Mouse (Mus musculus) kidney, embryonic 15.5 days (tissue): ENCODE results near the gene Hoxa6. TPM values are rescaled to one million over a fixed set of nuclear protein-coding genes. Genes with fewer than 3 reads are reported as not detected.

ENCODE experiments used
- ATAC-seq: fragments of 200-750 bp; cut with Nextera tagmentation; replicated peaks from 2 replicates; pipeline ENCODE4 v1.8.0; 2017; ENCODE audit warnings: moderate TSS enrichment; ENCODE audit not compliant: low FRiP score
- H3K27ac ChIP-seq: fragments of 300-500 bp; sonication (generic); 2 replicates; pipeline ENCODE4 v1.5.1; 2015; ENCODE audit warnings: mild to moderate bottlenecking, inconsistent platforms
- H3K27me3 ChIP-seq: fragments of 300-500 bp; sonication (generic); 2 replicates; pipeline ENCODE4 v1.6.1; 2015; ENCODE audit warnings: inconsistent platforms
- H3K36me3 ChIP-seq: fragments of 300-500 bp; sonication (generic); 2 replicates; pipeline ENCODE4 v1.6.1; 2015; ENCODE audit warnings: inconsistent platforms
- H3K4me1 ChIP-seq: fragments of 300-500 bp; sonication (generic); 2 replicates; pipeline ENCODE4 v1.6.1; 2015; ENCODE audit warnings: inconsistent platforms
- H3K4me2 ChIP-seq: fragments of 300-500 bp; sonication (generic); 2 replicates; pipeline ENCODE4 v1.6.1; 2015; ENCODE audit warnings: moderate library complexity, mild to moderate bottlenecking, inconsistent platforms
- H3K4me3 ChIP-seq: fragments of 300-500 bp; sonication (generic); replicated peaks from 2 replicates; pipeline ENCODE4 v1.5.1; 2015; ENCODE audit warnings: mild to moderate bottlenecking, inconsistent platforms
- H3K9ac ChIP-seq: fragments of 300-500 bp; sonication (generic); 2 replicates; pipeline ENCODE4 v1.6.1; 2015; ENCODE audit warnings: mild to moderate bottlenecking, inconsistent platforms
- H3K9me3 ChIP-seq: fragments of 300-500 bp; sonication (generic); replicated peaks from 2 replicates; pipeline ENCODE4 v1.6.1; 2016; ENCODE audit warnings: inconsistent platforms
- WGBS: fragments of 180-500 bp; shearing (Covaris S2); methylation state at CpG from one replicate; pipeline ENCODE4 v1.1.7; 2015; ENCODE audit warnings: mixed read lengths; 5-methylcytosine and 5-hydroxymethylcytosine counted together
- polyA plus RNA-seq: library from polyadenylated mRNA; unstranded; fragments of >200 nt; fragmentation: Nextera tagmentation; extraction: Ambion mirVana; gene quantifications from 2 replicates; pipeline ENCODE4 v1.2.1, GENCODE M21; 2015

Hoxa6 gene
- polyA plus RNA-seq, 1 experiment from 2014 or later, result 4.3 TPM

- H3K4me2 ChIP-seq, result peak overlapping the region; percentile 24
- no peak overlapping the region for H3K9ac ChIP-seq
- 0 out of 2 replicates have a peak overlapping the region, but pooled peaks have one; percentile 3 for H3K4me3 ChIP-seq
- ATAC-seq, result no peak
- peaks cover 84% of the 10 kb centered on the region for H3K4me1 ChIP-seq
- H3K36me3 ChIP-seq, result peaks cover 25% of the 10 kb centered on the region
- WGBS, result 74% methylated on average over 1 of the region's 1 CpGs
- H3K27ac ChIP-seq, result peak overlapping the region; percentile 67
- H3K27me3 ChIP-seq, result 0 out of 2 replicates have a peak, but pooled peaks cover 4% of the 10 kb centered on the region
- H3K9me3 ChIP-seq, result no peaks in the 10 kb centered on the region
Measured at GRCm38 (mm10) chr6:52201269-52201668, 7.3 kb downstream of the Hoxa6 start.

- no peak for ATAC-seq
- no peak overlapping the region for H3K9ac ChIP-seq
- 31% methylated on average over 10 of the region's 10 CpGs for WGBS
Measured at GRCm38 (mm10) chr6:52200751-52201250, 7.7 kb downstream of the Hoxa6 start.

GRCm38 (mm10) chr6:52200073-52200750, 8.3 kb downstream of the Hoxa6 start:
- 17% methylated on average over 30 of the region's 30 CpGs for WGBS

More at GRCm38 (mm10) chr6:52200751-52201250, 7.7 kb downstream of the Hoxa6 start:
- H3K27ac ChIP-seq, result peak overlapping the region; percentile 67
- peaks cover 20% of the 10 kb centered on the region for H3K36me3 ChIP-seq
- 0 out of 2 replicates have a peak, but pooled peaks cover 4% of the 10 kb centered on the region for H3K27me3 ChIP-seq
- H3K4me1 ChIP-seq, result peaks cover 84% of the 10 kb centered on the region
- H3K4me3 ChIP-seq, result peak overlapping the region; percentile 3; the same call in 1 of the 2 replicates
- no peaks in the 10 kb centered on the region for H3K9me3 ChIP-seq
- H3K4me2 ChIP-seq, result peak overlapping the region; percentile 24

GRCm38 (mm10) chr6:52197271-52197670, 11.3 kb downstream of the Hoxa6 start:
- 4% methylated on average over 10 of the region's 10 CpGs for WGBS
- peak; percentile 86 for ATAC-seq
- H3K27me3 ChIP-seq, result no peaks in the 10 kb centered on the region
- H3K9me3 ChIP-seq, result no peaks in the 10 kb centered on the region
- peak overlapping the region; percentile 83 for H3K27ac ChIP-seq
- peak overlapping the region; percentile 16; the same call in 1 of the 2 replicates for H3K9ac ChIP-seq
- H3K4me2 ChIP-seq, result peak overlapping the region; percentile 38
- H3K36me3 ChIP-seq, result 0 out of 2 replicates have a peak, but pooled peaks cover 5% of the 10 kb centered on the region
- peak overlapping the region; percentile 4; the same call in 1 of the 2 replicates for H3K4me3 ChIP-seq
- peaks cover 80% of the 10 kb centered on the region for H3K4me1 ChIP-seq

More at GRCm38 (mm10) chr6:52200073-52200750, 8.3 kb downstream of the Hoxa6 start:
- no peak overlapping the region for H3K9ac ChIP-seq
- peak overlapping the region; percentile 2; the same call in 1 of the 2 replicates for H3K4me3 ChIP-seq
- peaks cover 14% of the 10 kb centered on the region; the same call in 1 of the 2 replicates for H3K36me3 ChIP-seq
- H3K4me1 ChIP-seq, result peaks cover 82% of the 10 kb centered on the region
- H3K4me2 ChIP-seq, result peak overlapping the region; percentile 23
- ATAC-seq, result no peak
- H3K27ac ChIP-seq, result peak overlapping the region; percentile 63
- H3K27me3 ChIP-seq, result no peaks in the 10 kb centered on the region
- no peaks in the 10 kb centered on the region for H3K9me3 ChIP-seq

GRCm38 (mm10) chr6:52196811-52197210, 11.7 kb downstream of the Hoxa6 start:
- Histone ChIP-seq H3K4me1 (peaks cover 80% of the 10 kb centered on the region), H3K9me3 (no peaks in the 10 kb centered on the region), H3K4me2 (peak overlapping the region; percentile 38), H3K27me3 (no peaks in the 10 kb centered on the region), H3K4me3 (no peak overlapping the region; the same call in 1 of the 2 replicates), H3K9ac (no peak overlapping the region), H3K27ac (peak overlapping the region; percentile 83; the same call in 1 of the 2 replicates), H3K36me3 (0 out of 2 replicates have a peak, but pooled peaks cover 4% of the 10 kb centered on the region)
- WGBS, result 28% methylated on average over 9 of the region's 9 CpGs
- ATAC-seq, result no peak

GRCm38 (mm10) chr6:52194690-52195089, 13.8 kb downstream of the Hoxa6 start:
- Histone ChIP-seq H3K4me3 (no peak overlapping the region), H3K27ac (peak overlapping the region; percentile 70), H3K27me3 (no peaks in the 10 kb centered on the region), H3K4me2 (peak overlapping the region; percentile 25; the same call in 1 of the 2 replicates), H3K4me1 (peaks cover 78% of the 10 kb centered on the region), H3K9me3 (no peaks in the 10 kb centered on the region), H3K36me3 (0 out of 2 replicates have a peak, but pooled peaks cover 2% of the 10 kb centered on the region), H3K9ac (no peak overlapping the region)
- ATAC-seq, result no peak
- 28% methylated on average over 10 of the region's 10 CpGs for WGBS

GRCm38 (mm10) chr6:52191860-52192550, 16.5 kb downstream of the Hoxa6 start:
- peak; percentile 59 for ATAC-seq
- Histone ChIP-seq H3K4me2 (peak overlapping the region; percentile 93), H3K9me3 (no peaks in the 10 kb centered on the region), H3K9ac (peak overlapping the region; percentile 35), H3K4me1 (peaks cover 91% of the 10 kb centered on the region), H3K27ac (peak overlapping the region; percentile 83), H3K36me3 (no peaks in the 10 kb centered on the region), H3K4me3 (peak overlapping the region; percentile 62), H3K27me3 (no peaks in the 10 kb centered on the region)
- under 1% methylated on average over 48 of the region's 55 CpGs for WGBS

GRCm38 (mm10) chr6:52190906-52191810, 17.4 kb downstream of the Hoxa6 start, which contains the start of gene Hoxa4:
Gene Hoxa4, minus strand, starts transcription at chr6:52191753.
- no peaks in the 10 kb centered on the region for H3K27me3 ChIP-seq
- WGBS, result under 1% methylated on average over 92 of the region's 102 CpGs
- H3K36me3 ChIP-seq, result 0 out of 2 replicates have a peak, but pooled peaks cover 3% of the 10 kb centered on the region
- H3K4me2 ChIP-seq, result peak within 1 kb of the TSS; percentile 93
- peak within 1 kb of the TSS; percentile 62 for H3K4me3 ChIP-seq
- H3K9me3 ChIP-seq, result no peaks in the 10 kb centered on the region
- ATAC-seq, result peak; percentile 72
- H3K4me1 ChIP-seq, result peaks cover 91% of the 10 kb centered on the region
- peak within 1 kb of the TSS; percentile 95 for H3K27ac ChIP-seq
- peak within 1 kb of the TSS; percentile 78 for H3K9ac ChIP-seq

- H3K9me3 ChIP-seq, result no peaks in the 10 kb centered on the region
- no peak for ATAC-seq
- WGBS, result 6% methylated on average over 23 of the region's 23 CpGs
- H3K4me2 ChIP-seq, result peak overlapping the region; percentile 93
- H3K36me3 ChIP-seq, result 0 out of 2 replicates have a peak, but pooled peaks cover 3% of the 10 kb centered on the region
- peak overlapping the region; percentile 95 for H3K27ac ChIP-seq
- H3K4me3 ChIP-seq, result peak overlapping the region; percentile 62
- H3K27me3 ChIP-seq, result no peaks in the 10 kb centered on the region
- H3K9ac ChIP-seq, result no peak overlapping the region
- H3K4me1 ChIP-seq, result peaks cover 93% of the 10 kb centered on the region
Measured at GRCm38 (mm10) chr6:52190410-52190809, 18.1 kb downstream of the Hoxa6 start.

- H3K9me3 ChIP-seq, result no peaks in the 10 kb centered on the region
- WGBS, result 26% methylated on average over 8 of the region's 8 CpGs
- H3K4me2 ChIP-seq, result peak overlapping the region; percentile 93
- no peaks in the 10 kb centered on the region for H3K27me3 ChIP-seq
- peak overlapping the region; percentile 62; the same call in 1 of the 2 replicates for H3K4me3 ChIP-seq
- H3K27ac ChIP-seq, result peak overlapping the region; percentile 95
- H3K4me1 ChIP-seq, result peaks cover 94% of the 10 kb centered on the region
- H3K36me3 ChIP-seq, result 0 out of 2 replicates have a peak, but pooled peaks cover 3% of the 10 kb centered on the region
- no peak for ATAC-seq
- no peak overlapping the region for H3K9ac ChIP-seq
Measured at GRCm38 (mm10) chr6:52189909-52190308, 18.6 kb downstream of the Hoxa6 start.

GRCm38 (mm10) chr6:52189172-52189591, 19.3 kb downstream of the Hoxa6 start:
- no peak for ATAC-seq
- WGBS, result 27% methylated on average over 5 of the region's 5 CpGs
- H3K4me1 ChIP-seq, result peaks cover 94% of the 10 kb centered on the region

More at GRCm38 (mm10) chr6:52189172-52189591, 19.3 kb downstream of the Hoxa6 start:
- Histone ChIP-seq H3K4me3 (no peak overlapping the region), H3K9ac (no peak overlapping the region; the same call in 1 of the 2 replicates), H3K27ac (peak overlapping the region; percentile 95), H3K36me3 (0 out of 2 replicates have a peak, but pooled peaks cover 3% of the 10 kb centered on the region), H3K4me2 (peak overlapping the region; percentile 20; the same call in 1 of the 2 replicates), H3K9me3 (no peaks in the 10 kb centered on the region), H3K27me3 (no peaks in the 10 kb centered on the region)
